ENCODE assay signal across 11 mouse cellular contexts in genomic region chr11:106001718-106002117, GRCm38 (mm10). TPM values are rescaled to one million over a fixed set of nuclear protein-coding genes. Genes with fewer than 3 reads are reported as not detected.
DNase-seq lines count a peak whose midpoint lies in the region; ATAC-seq lines count a peak whose summit lies in the region.
"Had no signal": no experiment of that assay in that cellular context is flagged by ENCODE, and none has a peak within 500 bp of the region (broad histone marks: within the 10 kb centered on the region; RNA-seq: fewer than 3 reads in every experiment).

No protein-coding gene starts in this region.

- H3K27ac ChIP-seq in neural tube, embryonic 15.5 days (replicated peaks): no peak overlapping the region

- H3K4me1 ChIP-seq in neural tube, embryonic 15.5 days: peaks cover 5% of the 10 kb centered on the region

- H3K4me2 ChIP-seq in neural tube, embryonic 15.5 days: no peak overlapping the region

- no peak for ATAC-seq in cerebellum, adult (ENCODE audit: insufficient number of reproducible peaks, low FRiP score, low TSS enrichment)
- ATAC-seq in monocyte, adult 5-6 weeks (replicated peaks; ENCODE audit: insufficient number of reproducible peaks, low FRiP score, low TSS enrichment, poor library complexity, severe bottlenecking): peak; percentile 42
- ATAC-seq in neural tube, embryonic 15.5 days (ENCODE audit: low FRiP score): no peak

- no peak overlapping the region for H3K9ac ChIP-seq in neural tube, embryonic 15.5 days (replicated peaks)

- H3K27me3 ChIP-seq in neural tube, embryonic 15.5 days (replicated peaks): no peaks in the 10 kb centered on the region

- no peaks in the 10 kb centered on the region for H3K9me3 ChIP-seq in neural tube, embryonic 15.5 days (replicated peaks)

- intact Hi-C loops in left cerebral cortex, postnatal 25 days (cut with DNase I): loop anchor here (2.0 kb wide), 1 partner anchor 75 kb away; no protein-coding TSS in a partner anchor
- intact Hi-C loops in left cerebral cortex, postnatal 10 days (cut with DNase I): loop anchor here (2.0 kb wide), 1 partner anchor 75 kb away; no protein-coding TSS in a partner anchor

- WGBS in neural tube, embryonic 15.5 days: 41% methylated on average over 4 of the region's 4 CpGs

- no peak overlapping the region for H3K4me3 ChIP-seq in neural tube, embryonic 15.5 days (replicated peaks)

- no peaks in the 10 kb centered on the region for H3K36me3 ChIP-seq in neural tube, embryonic 15.5 days

- DNase-seq in cerebellum, adult 9-10 months: peak; percentile 61
- DNase-seq in left cerebral cortex, postnatal 25 days (ENCODE audit: low spot score in 2 of 2): peak; percentile 51 to 53
- DNase-seq in left cerebral cortex, postnatal 10 days (ENCODE audit: extremely low spot score in 1 of 2, low spot score in 2 of 2): no peak
- DNase-seq in cerebellum, postnatal 14 days: peak; percentile 45 to 55
- DNase-seq in ovary, postnatal 10 days (ENCODE audit: low spot score): no peak

RNA-seq across cellular contexts. Expression of gene Kcnh6, which starts 6.2 kb away (rescaled TPM):
- 1 to 10 TPM; 1.6 to 2.0 TPM for total RNA-seq in left cerebral cortex, postnatal 25 days (2021)
- 1 to 10 TPM; 1.6 to 1.9 TPM for total RNA-seq in left cerebral cortex, postnatal 10 days (2021)
- 0.97 TPM in 1 of 3 replicates, not detected in the others for total RNA-seq in monocyte, adult 5-6 weeks (2017)
- 3.6 and 4.2 TPM in 2 replicates for polyA plus RNA-seq in neural tube, embryonic 15.5 days (2015; fragmentation: Nextera tagmentation; extraction: Ambion mirVana)

RNA-seq across cellular contexts. Expression of gene Ace3, which starts 7.2 kb away (rescaled TPM):
- total RNA-seq in left cerebral cortex, postnatal 25 days (2021): not detected
- total RNA-seq in left cerebral cortex, postnatal 10 days (2021): not detected
- total RNA-seq in monocyte, adult 5-6 weeks (2017): 0.19 TPM in 1 of 3 replicates, not detected in the others
- polyA plus RNA-seq in neural tube, embryonic 15.5 days (2015; fragmentation: Nextera tagmentation; extraction: Ambion mirVana): not detected in 2 replicates
- polyA plus RNA-seq: frontal cortex, adult 2 months; liver, embryonic 16.5 days; stomach, embryonic 16.5 days had no signal

RNA-seq across cellular contexts. Expression of gene Ace, which starts 34.0 kb away (rescaled TPM):
- 10 to 100 TPM; 10.9 to 12.2 TPM for total RNA-seq in left cerebral cortex, postnatal 25 days (2021)
- 10 to 100 TPM in 1 of 2 experiments, 1 to 10 TPM in 1; 7.5 to 10.6 TPM for total RNA-seq in left cerebral cortex, postnatal 10 days (2021)
- total RNA-seq in monocyte, adult 5-6 weeks (2017): 365 to 424 TPM (median 376 TPM) in 3 replicates
- polyA plus RNA-seq in neural tube, embryonic 15.5 days (2015; fragmentation: Nextera tagmentation; extraction: Ambion mirVana): 4.1 and 4.2 TPM in 2 replicates

RNA-seq across cellular contexts. Expression of gene Dcaf7, which starts 35.0 kb away (rescaled TPM):
- total RNA-seq in left cerebral cortex, postnatal 25 days (2021): 100 to 1,000 TPM; 152 to 168 TPM
- total RNA-seq in left cerebral cortex, postnatal 10 days (2021): 100 to 1,000 TPM; 228 to 235 TPM
- total RNA-seq in monocyte, adult 5-6 weeks (2017): 35.3 to 62.0 TPM (median 35.7 TPM) in 3 replicates
- 131 and 143 TPM in 2 replicates for polyA plus RNA-seq in neural tube, embryonic 15.5 days (2015; fragmentation: Nextera tagmentation; extraction: Ambion mirVana)

RNA-seq across cellular contexts. Expression of gene Cyb561, which starts 48.6 kb away (rescaled TPM):
- 10 to 100 TPM; 85.8 to 88.9 TPM for total RNA-seq in left cerebral cortex, postnatal 25 days (2021)
- 10 to 100 TPM; 52.7 to 54.0 TPM for total RNA-seq in left cerebral cortex, postnatal 10 days (2021)
- 4.5 to 8.4 TPM (median 5.5 TPM) in 3 replicates for total RNA-seq in monocyte, adult 5-6 weeks (2017)
- 41.3 and 42.2 TPM in 2 replicates for polyA plus RNA-seq in neural tube, embryonic 15.5 days (2015; fragmentation: Nextera tagmentation; extraction: Ambion mirVana)

Comparison
In these comparisons a context has a peak if more than half of its experiments do, and no peak if none do; other contexts are left out.
1. DNase-seq: peak in cerebellum, adult 9-10 months (single experiment), left cerebral cortex, postnatal 25 days (2 of 2) and cerebellum, postnatal 14 days (2 of 2); none in left cerebral cortex, postnatal 10 days (0 of 2) and ovary, postnatal 10 days (single experiment).
2. RNA of gene Ace, which starts 34.0 kb away (total RNA-seq): 365 to 424 TPM in monocyte, adult 5-6 weeks; 10.9 to 12.2 TPM in left cerebral cortex, postnatal 25 days and 7.5 to 10.6 TPM in left cerebral cortex, postnatal 10 days; every median in the first group is over 10 times any median in the second.